Mouse (Mus musculus) heart, adult 2 months (tissue): ENCODE measurements around the gene Kxd1. TPM values are rescaled to one million over a fixed set of nuclear protein-coding genes. Genes with fewer than 3 reads are reported as not detected.

ENCODE experiments used
- DNase-seq, 2 experiments: peaks; one replicate each; pipeline ENCODE4 v3.0.0; 2021
- H3K27ac ChIP-seq: fragments of 200-600 bp; 2 replicates; pipeline ENCODE4 v1.8.1; 2022
- H3K27me3 ChIP-seq: fragments of 200-500 bp; 2 replicates; pipeline ENCODE4 v1.6.1; 2012; ENCODE audit warnings: mild to moderate bottlenecking, low read length, inconsistent platforms, mixed read lengths; ENCODE audit not compliant: control insufficient read depth, insufficient read depth
- H3K36me3 ChIP-seq: fragments of 200-500 bp; 2 replicates; pipeline ENCODE4 v1.6.1; 2012; ENCODE audit warnings: low read length, inconsistent platforms; ENCODE audit not compliant: control insufficient read depth, insufficient read depth
- H3K4me1 ChIP-seq: fragments of 200-500 bp; 2 replicates; pipeline ENCODE4 v1.6.1; 2011; ENCODE audit warnings: low read length; ENCODE audit not compliant: control insufficient read depth, insufficient read depth
- H3K4me3 ChIP-seq: fragments of 200-600 bp; 2 replicates; pipeline ENCODE4 v1.8.1; 2022
- H3K79me2 ChIP-seq: fragments of 200-500 bp; replicated peaks from 2 replicates; pipeline ENCODE4 v1.6.1; 2012; ENCODE audit warnings: mild to moderate bottlenecking, inconsistent platforms, low read length, moderate library complexity, mixed read lengths; ENCODE audit not compliant: control insufficient read depth, insufficient read depth
- H3K9ac ChIP-seq: fragments of 200-500 bp; 2 replicates; pipeline ENCODE4 v1.6.1; 2012; ENCODE audit warnings: low read depth, mild to moderate bottlenecking, control low read depth, inconsistent platforms, low read length, mixed read lengths
- CTCF ChIP-seq: fragments of 200-600 bp; IDR thresholded peaks from 2 replicates; pipeline ENCODE4 v1.8.1; 2022; ENCODE audit warnings: antibody characterized with exemption, mild to moderate bottlenecking, moderate library complexity
- EP300 ChIP-seq: fragments of 200-500 bp; IDR thresholded peaks from 2 replicates; pipeline ENCODE4 v1.6.1; 2011; ENCODE audit warnings: low read depth, low read length, control low read depth; ENCODE audit not compliant: insufficient read depth
- POLR2A ChIP-seq: fragments of 200-500 bp; IDR thresholded peaks from 2 replicates; pipeline ENCODE4 v1.6.1; 2011; ENCODE audit warnings: mild to moderate bottlenecking, low read depth, low read length, control low read depth; ENCODE audit not compliant: insufficient read depth
- WGBS: fragments of 180-500 bp; shearing (Covaris S2); methylation state at CpG from one replicate; pipeline ENCODE4 v1.1.7; 2018; 5-methylcytosine and 5-hydroxymethylcytosine counted together
- intact Hi-C: fragments of 180-260 bp; cut with DNase I; formaldehyde crosslinking; loops from one replicate; pipeline ENCODE4 v1.15.1; 2025
- polyA plus RNA-seq: library from polyadenylated mRNA; depleted of rRNA; stranded (reverse); fragments of >200 nt; gene quantifications from 2 replicates; pipeline ENCODE4 v1.2.3, GENCODE M21; 2012; rRNA removed
- total RNA-seq, 2 experiments: library from RNA; stranded (reverse); gene quantifications; 2 replicates each; pipeline ENCODE4 v1.2.3; 2021

Kxd1 gene
- total and polyA plus RNA-seq, 3 experiments = 80.4 to 121 (median 99.4) TPM

DNA sequence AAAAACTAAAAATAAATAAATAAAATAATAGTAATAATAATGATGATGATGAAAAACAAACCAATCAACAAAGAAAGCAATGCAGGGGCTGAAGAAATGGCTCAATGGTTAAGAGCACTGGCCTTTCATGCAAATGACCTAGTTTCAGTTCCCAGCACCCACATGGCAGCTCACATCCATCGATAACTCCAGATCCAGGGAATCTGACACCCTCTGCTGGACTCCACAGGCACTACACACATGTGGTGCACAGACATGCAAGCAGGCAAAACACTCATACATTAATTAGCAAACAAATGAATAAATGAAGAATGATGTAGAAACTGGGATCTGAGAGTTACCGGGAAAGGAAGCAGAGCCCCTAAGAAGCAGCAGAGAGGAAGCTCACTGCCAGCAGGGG is 68.1 kb downstream of the Kxd1 start:
- no peak overlapping the region for H3K27ac ChIP-seq
- intact Hi-C loops = no loop called here
- DNase-seq = no peak
- TF ChIP-seq POLR2A (no peak), CTCF (0 out of 2 replicates have a peak, but pooled peaks have one; percentile 21), EP300 (no peak)
- H3K27me3 ChIP-seq = no peaks in the 10 kb centered on the region
- no peak overlapping the region for H3K9ac ChIP-seq
- H3K79me2 ChIP-seq = no peaks in the 10 kb centered on the region; the same call in 1 of the 2 replicates
- H3K4me3 ChIP-seq = no peak overlapping the region
- peaks cover 10% of the 10 kb centered on the region for H3K4me1 ChIP-seq
- 97% methylated on average over 2 of the region's 2 CpGs for WGBS
- H3K36me3 ChIP-seq = no peaks in the 10 kb centered on the region

DNA sequence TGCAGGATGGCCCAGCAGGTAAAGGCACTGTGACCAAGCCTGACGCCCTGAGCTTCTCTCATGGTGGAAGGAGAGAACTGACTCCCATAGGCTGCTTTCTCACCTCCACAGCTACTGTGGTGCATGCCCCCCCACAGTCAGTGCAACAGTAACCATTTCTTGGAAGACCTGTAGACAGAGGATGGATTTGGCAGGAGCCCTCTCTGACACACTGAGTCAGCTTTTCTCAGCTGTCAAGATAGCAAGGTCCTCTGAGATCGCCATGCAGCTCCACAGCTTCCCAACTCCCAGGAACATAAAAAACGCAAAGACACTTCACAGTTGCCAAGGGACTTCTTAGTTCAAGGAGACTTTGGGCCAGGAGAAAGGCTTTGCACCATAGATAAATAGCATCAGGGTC is 69.3 kb downstream of the Kxd1 start:
- Histone ChIP-seq H3K36me3 (no peaks in the 10 kb centered on the region), H3K4me3 (no peak overlapping the region), H3K79me2 (no peaks in the 10 kb centered on the region), H3K9ac (no peak overlapping the region), H3K27me3 (no peaks in the 10 kb centered on the region), H3K27ac (no peak overlapping the region), H3K4me1 (peaks cover 9% of the 10 kb centered on the region)
- TF ChIP-seq CTCF (no peak), EP300 (no peak), POLR2A (no peak)
- DNase-seq = no peak
- intact Hi-C loops = no loop called here
- 75% methylated on average over 3 of the region's 3 CpGs for WGBS

Other genes starting within 250 kb of the Kxd1 start
- gene Homer3, start 245.1 kb downstream of the Kxd1 start, total RNA-seq = 1 to 10 TPM; 7.2 to 8.3 TPM
- gene Homer3, start 245.1 kb downstream of the Kxd1 start, polyA plus RNA-seq = 13.6 and 14.9 TPM in 2 replicates
- gene Ddx49, start 225.5 kb downstream of the Kxd1 start, total RNA-seq = 10 to 100 TPM; 21.6 to 26.4 TPM
- gene Ddx49, start 225.5 kb downstream of the Kxd1 start, polyA plus RNA-seq = 24.3 and 27.1 TPM in 2 replicates
- 100 to 1,000 TPM; 147 to 155 TPM for gene Cope, start 225.4 kb downstream of the Kxd1 start, total RNA-seq
- 193 and 209 TPM in 2 replicates for gene Cope, start 225.4 kb downstream of the Kxd1 start, polyA plus RNA-seq
- under 1 TPM; 0.34 to 0.64 TPM for gene Cers1, start 212.2 kb downstream of the Kxd1 start, total RNA-seq
- gene Cers1, start 212.2 kb downstream of the Kxd1 start, polyA plus RNA-seq = 0.97 and 1.2 TPM in 2 replicates
- not detected for gene Gdf1, start 198.1 kb downstream of the Kxd1 start, total RNA-seq
- 0.14 TPM in 1 of 2 replicates, not detected in the other for gene Gdf1, start 198.1 kb downstream of the Kxd1 start, polyA plus RNA-seq
- 10 to 100 TPM; 42.6 to 43.9 TPM for gene Upf1, start 174.7 kb downstream of the Kxd1 start, total RNA-seq
- gene Upf1, start 174.7 kb downstream of the Kxd1 start, polyA plus RNA-seq = 17.4 and 23.4 TPM in 2 replicates
- 1 to 10 TPM; 5.1 to 5.4 TPM for gene Comp, start 154.4 kb downstream of the Kxd1 start, total RNA-seq
- gene Comp, start 154.4 kb downstream of the Kxd1 start, polyA plus RNA-seq = 11.5 and 17.4 TPM in 2 replicates
- gene Crtc1, start 88.4 kb downstream of the Kxd1 start, total RNA-seq = 1 to 10 TPM; 7.4 to 8.1 TPM
- 13.7 and 14.9 TPM in 2 replicates for gene Crtc1, start 88.4 kb downstream of the Kxd1 start, polyA plus RNA-seq
- gene Klhl26, start 51.0 kb downstream of the Kxd1 start, total RNA-seq = 1 to 10 TPM; 8.1 to 8.6 TPM
- 18.8 and 21.2 TPM in 2 replicates for gene Klhl26, start 51.0 kb downstream of the Kxd1 start, polyA plus RNA-seq
- gene Tmem59l, start 40.6 kb downstream of the Kxd1 start, total RNA-seq = not detected
- gene Tmem59l, start 40.6 kb downstream of the Kxd1 start, polyA plus RNA-seq = 0.21 and 0.53 TPM in 2 replicates
- gene Crlf1, start 34.8 kb downstream of the Kxd1 start, total RNA-seq = under 1 TPM; 0.68 to 0.89 TPM
- gene Crlf1, start 34.8 kb downstream of the Kxd1 start, polyA plus RNA-seq = 0.38 and 2.3 TPM in 2 replicates
- gene Rex1bd, start 21.2 kb downstream of the Kxd1 start, total RNA-seq = 100 to 1,000 TPM; 111 to 118 TPM
- 129 and 145 TPM in 2 replicates for gene Rex1bd, start 21.2 kb downstream of the Kxd1 start, polyA plus RNA-seq
- 1,000 to 10,000 TPM; 1,480 to 1,595 TPM for gene Uba52, start 17.2 kb downstream of the Kxd1 start, total RNA-seq
- 439 and 626 TPM in 2 replicates for gene Uba52, start 17.2 kb downstream of the Kxd1 start, polyA plus RNA-seq
- gene Fkbp8, start 232 bp downstream of the Kxd1 start, total RNA-seq = 100 to 1,000 TPM; 116 to 135 TPM
- 179 and 201 TPM in 2 replicates for gene Fkbp8, start 232 bp downstream of the Kxd1 start, polyA plus RNA-seq
- 10 to 100 TPM in 1 of 2 experiments, 1 to 10 TPM in 1; 9.6 to 12.0 TPM for gene Ell, start 11.5 kb upstream of the Kxd1 start, total RNA-seq
- 12.7 and 13.8 TPM in 2 replicates for gene Ell, start 11.5 kb upstream of the Kxd1 start, polyA plus RNA-seq
- 10 to 100 TPM; 26.7 to 28.3 TPM for gene Isyna1, start 66.4 kb upstream of the Kxd1 start, total RNA-seq
- 40.3 and 41.6 TPM in 2 replicates for gene Isyna1, start 66.4 kb upstream of the Kxd1 start, polyA plus RNA-seq
- gene Ssbp4, start 80.9 kb upstream of the Kxd1 start, total RNA-seq = 10 to 100 TPM; 34.6 to 35.8 TPM
- gene Ssbp4, start 80.9 kb upstream of the Kxd1 start, polyA plus RNA-seq = 45.6 and 72.8 TPM in 2 replicates
- gene Lrrc25, start 88.2 kb upstream of the Kxd1 start, total RNA-seq = 1 to 10 TPM; 1.6 to 1.8 TPM
- 3.6 and 4.5 TPM in 2 replicates for gene Lrrc25, start 88.2 kb upstream of the Kxd1 start, polyA plus RNA-seq
- 1 to 10 TPM; 1.1 to 2.0 TPM for gene Gdf15, start 104.5 kb upstream of the Kxd1 start, total RNA-seq
- gene Gdf15, start 104.5 kb upstream of the Kxd1 start, polyA plus RNA-seq = 0.38 and 3.8 TPM in 2 replicates
- gene Pgpep1, start 132.4 kb upstream of the Kxd1 start, total RNA-seq = 10 to 100 TPM; 39.7 to 48.4 TPM
- 35.5 and 44.8 TPM in 2 replicates for gene Pgpep1, start 132.4 kb upstream of the Kxd1 start, polyA plus RNA-seq
- gene Lsm4, start 145.3 kb upstream of the Kxd1 start, total RNA-seq = 10 to 100 TPM; 56.9 to 64.2 TPM
- gene Lsm4, start 145.3 kb upstream of the Kxd1 start, polyA plus RNA-seq = 54.1 and 68.3 TPM in 2 replicates
- 100 to 1,000 TPM; 123 to 127 TPM for gene Jund, start 171.0 kb upstream of the Kxd1 start, total RNA-seq
- gene Jund, start 171.0 kb upstream of the Kxd1 start, polyA plus RNA-seq = 66.2 and 109 TPM in 2 replicates
- not detected for gene Iqcn, start 175.5 kb upstream of the Kxd1 start, total RNA-seq
- 0.06 and 0.12 TPM in 2 replicates for gene Iqcn, start 175.5 kb upstream of the Kxd1 start, polyA plus RNA-seq
- gene Gm3336, start 190.6 kb upstream of the Kxd1 start, total RNA-seq = not detected
- gene Gm3336, start 190.6 kb upstream of the Kxd1 start, polyA plus RNA-seq = not detected in 2 replicates
- 1 to 10 TPM; 2.3 to 2.7 TPM for gene Pde4c, start 195.8 kb upstream of the Kxd1 start, total RNA-seq
- 10.8 and 11.0 TPM in 2 replicates for gene Pde4c, start 195.8 kb upstream of the Kxd1 start, polyA plus RNA-seq
- gene Rab3a, start 226.7 kb upstream of the Kxd1 start, total RNA-seq = 10 to 100 TPM; 46.5 to 48.0 TPM
- 89.1 and 117 TPM in 2 replicates for gene Rab3a, start 226.7 kb upstream of the Kxd1 start, polyA plus RNA-seq
- 10 to 100 TPM; 21.7 to 29.1 TPM for gene Mpv17l2, start 233.0 kb upstream of the Kxd1 start, total RNA-seq
- gene Mpv17l2, start 233.0 kb upstream of the Kxd1 start, polyA plus RNA-seq = 30.0 and 32.2 TPM in 2 replicates
- 10 to 100 TPM; 22.0 to 22.4 TPM for gene Pik3r2, start 248.8 kb upstream of the Kxd1 start, total RNA-seq
- 34.3 and 45.5 TPM in 2 replicates for gene Pik3r2, start 248.8 kb upstream of the Kxd1 start, polyA plus RNA-seq